Mouse (Mus musculus) midbrain, embryonic 16.5 days (tissue): Measurements from ENCODE around the gene Dnase2a. TPM values are rescaled to one million over a fixed set of nuclear protein-coding genes. Genes with fewer than 3 reads are reported as not detected.
A peak's percentile ranks its signal among the peaks of the same experiment; 100 is the strongest.

Experiments used
- ATAC-seq: fragments of 200-750 bp; cut with Nextera tagmentation; 2 replicates; pipeline ENCODE4 v1.8.0; 2017; ENCODE audit warnings: moderate TSS enrichment
- H3K27ac ChIP-seq: fragments of 300-500 bp; sonication (generic); 2 replicates; pipeline ENCODE4 v1.5.1; 2014; ENCODE audit warnings: mild to moderate bottlenecking, low read length, mixed read lengths
- H3K27me3 ChIP-seq: fragments of 300-500 bp; sonication (generic); 2 replicates; pipeline ENCODE4 v1.6.1; 2014; ENCODE audit warnings: low read depth, low read length, mixed read lengths; ENCODE audit not compliant: control insufficient read depth, insufficient read depth
- H3K36me3 ChIP-seq: fragments of 300-500 bp; sonication (generic); 2 replicates; pipeline ENCODE4 v1.6.1; 2014; ENCODE audit warnings: mild to moderate bottlenecking, low read length, moderate library complexity, mixed read lengths; ENCODE audit not compliant: control insufficient read depth, insufficient read depth
- H3K4me1 ChIP-seq: fragments of 300-500 bp; sonication (generic); 2 replicates; pipeline ENCODE4 v1.6.1; 2014; ENCODE audit warnings: mild to moderate bottlenecking, low read length, mixed read lengths; ENCODE audit not compliant: control insufficient read depth, insufficient read depth
- H3K4me2 ChIP-seq: fragments of 300-500 bp; sonication (generic); 2 replicates; pipeline ENCODE4 v1.6.1; 2014; ENCODE audit warnings: mild to moderate bottlenecking, low read length, mixed read lengths
- H3K4me3 ChIP-seq: fragments of 300-500 bp; sonication (generic); 2 replicates; pipeline ENCODE4 v1.5.1; 2014; ENCODE audit warnings: low read depth, mild to moderate bottlenecking, low read length, moderate library complexity, mixed read lengths
- H3K9ac ChIP-seq: fragments of 300-500 bp; sonication (generic); 2 replicates; pipeline ENCODE4 v1.6.1; 2014; ENCODE audit warnings: low read depth, low read length, mixed read lengths
- H3K9me3 ChIP-seq: fragments of 300-500 bp; sonication (generic); replicated peaks from 2 replicates; pipeline ENCODE4 v1.6.1; 2014; ENCODE audit warnings: mild to moderate bottlenecking, low read length, mixed read lengths; ENCODE audit not compliant: control insufficient read depth, poor library complexity, severe bottlenecking
- WGBS: fragments of 180-500 bp; shearing (Covaris S2); extraction: QIAGEN DNeasy Blood & Tissue Kit; methylation state at CpG from one replicate; pipeline ENCODE4 v1.1.7; 2014; 5-methylcytosine and 5-hydroxymethylcytosine counted together
- microRNA-seq: library from miRNA; unstranded; fragments of <30 nt; microRNA quantifications from one replicate; pipeline ENCODE4, GENCODE M21; 2017
- polyA plus RNA-seq: library from polyadenylated mRNA; unstranded; fragments of >200 nt; fragmentation: Nextera tagmentation; extraction: Ambion mirVana; gene quantifications from 2 replicates; pipeline ENCODE4 v1.2.1, GENCODE M21; 2015

The Dnase2a gene
- polyA plus RNA-seq, 1 experiment from 2014 or later = 6.1 TPM

DNA sequence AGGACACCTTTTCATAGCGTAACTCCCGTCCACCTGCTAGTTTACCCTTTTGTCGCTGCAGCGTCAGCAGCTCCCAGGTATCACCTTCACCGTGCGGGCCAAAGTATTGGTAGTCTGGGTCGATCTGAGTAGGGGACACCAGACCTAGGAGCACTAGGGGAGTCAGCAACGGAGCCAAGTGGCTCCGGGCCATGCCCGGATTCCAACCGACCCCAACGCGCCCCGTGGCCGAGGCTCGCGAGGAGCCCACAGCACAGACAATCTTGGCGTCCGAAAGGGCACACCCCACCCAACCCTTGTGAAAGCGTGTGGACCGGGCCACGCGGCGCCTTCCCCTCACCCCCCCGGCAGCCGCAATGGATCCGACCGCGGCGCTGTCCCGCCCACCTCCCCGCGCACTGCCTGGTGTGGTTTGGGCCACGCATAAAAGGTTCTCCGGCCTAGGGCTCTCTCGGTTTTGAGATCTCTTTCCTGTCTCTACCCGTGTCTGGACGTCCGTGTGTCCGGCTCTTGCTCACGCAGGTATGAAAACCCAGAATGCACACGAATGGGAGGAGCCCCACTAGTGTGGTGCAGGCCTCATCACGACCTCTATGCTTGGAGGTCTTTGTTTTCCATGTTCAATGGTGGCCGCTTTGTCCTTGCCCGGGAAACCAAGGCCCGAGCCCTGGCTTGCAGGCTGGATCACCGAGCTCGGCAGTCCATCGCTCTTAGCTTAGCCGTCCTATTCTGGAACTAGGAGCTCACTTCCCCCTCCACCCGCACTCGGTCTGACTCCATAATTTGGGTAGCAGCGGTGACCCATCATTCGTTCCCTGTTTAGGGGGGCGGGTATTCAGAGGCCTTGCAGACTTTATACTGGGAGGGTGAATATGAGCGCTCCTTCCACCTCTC is 61.1 kb downstream of the Dnase2a start, which contains the start of the genes Gm49661, Prdx2 and Rnaseh2a:
Gm49661 (minus strand) TSS at position 193 of the 894 bp plus-strand sequence.
Prdx2 (plus strand) TSS at position 347 of the 894 bp plus-strand sequence.
Rnaseh2a (minus strand) TSS at position 527 of the 894 bp plus-strand sequence.
- Histone ChIP-seq H3K27ac (peak within 1 kb of the TSS; percentile 93), H3K4me1 (peaks cover 26% of the 10 kb centered on the region)

DNA sequence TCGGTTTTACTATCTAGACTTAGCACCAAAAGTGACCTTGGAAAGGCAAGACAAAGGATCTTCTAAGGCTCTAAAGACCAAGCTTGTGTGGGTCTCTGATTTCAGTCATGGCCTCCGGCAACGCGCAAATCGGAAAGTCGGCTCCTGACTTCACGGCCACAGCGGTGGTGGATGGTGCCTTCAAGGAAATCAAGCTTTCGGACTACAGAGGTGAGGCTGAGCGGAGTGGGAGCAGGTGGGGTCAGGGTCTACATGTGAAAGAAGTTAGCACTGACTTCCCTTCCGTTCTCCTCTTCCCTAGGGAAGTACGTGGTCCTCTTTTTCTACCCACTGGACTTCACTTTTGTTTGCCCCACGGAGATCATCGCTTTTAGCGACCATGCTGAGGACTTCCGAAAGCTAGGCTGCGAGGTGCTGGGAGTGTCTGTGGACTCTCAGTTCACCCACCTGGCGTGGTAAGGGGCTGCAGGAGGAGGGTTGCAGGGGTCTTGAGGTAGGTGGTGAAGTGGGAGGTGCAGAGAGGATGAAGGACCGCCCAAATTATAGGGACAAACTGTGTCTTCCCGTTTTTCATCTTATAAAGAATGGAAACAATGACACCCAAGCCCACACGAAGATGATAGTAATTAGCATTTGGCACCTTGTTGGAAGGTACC is 61.9 kb downstream of the Dnase2a start:
- ATAC-seq = no peak
- peaks cover 16% of the 10 kb centered on the region for H3K36me3 ChIP-seq
- H3K4me1 ChIP-seq = peaks cover 28% of the 10 kb centered on the region
- peak overlapping the region; percentile 96 for H3K9ac ChIP-seq
- peak overlapping the region; percentile 93 for H3K27ac ChIP-seq
- no peaks in the 10 kb centered on the region for H3K9me3 ChIP-seq
- WGBS = 4% methylated on average over 21 of the region's 21 CpGs
- H3K27me3 ChIP-seq = no peaks in the 10 kb centered on the region
- H3K4me2 ChIP-seq = peak overlapping the region; percentile 97
- H3K4me3 ChIP-seq = peak overlapping the region; percentile 82

More for the DNA sequence above, 61.1 kb downstream of the Dnase2a start, which contains the start of the genes Gm49661, Prdx2 and Rnaseh2a:
- ATAC-seq = peak; percentile 59
- Histone ChIP-seq H3K9me3 (no peaks in the 10 kb centered on the region), H3K27me3 (no peaks in the 10 kb centered on the region), H3K4me3 (peak within 1 kb of the TSS; percentile 82), H3K36me3 (peaks cover 14% of the 10 kb centered on the region), H3K4me2 (peak within 1 kb of the TSS; percentile 97), H3K9ac (peak within 1 kb of the TSS; percentile 96)
- under 1% methylated on average over 56 of the region's 56 CpGs for WGBS

DNA sequence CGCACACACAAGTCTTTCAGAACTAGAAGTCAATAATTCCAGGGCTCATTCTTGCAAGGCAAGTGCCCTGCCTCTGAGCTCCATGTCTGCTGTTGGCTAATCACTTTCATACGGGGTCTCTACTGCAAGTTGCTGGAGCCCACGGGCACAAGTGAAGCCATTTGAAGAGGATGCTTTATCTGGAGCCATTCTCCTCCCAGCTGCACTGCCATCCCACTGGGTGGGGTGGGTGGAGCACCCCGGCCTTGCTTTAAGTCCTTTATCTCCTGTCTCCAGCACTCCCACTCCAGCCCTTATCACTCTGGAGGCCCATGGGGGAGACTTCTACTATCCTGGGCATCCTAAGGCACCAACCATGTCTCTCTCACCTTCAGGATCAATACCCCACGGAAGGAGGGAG is 62.6 kb downstream of the Dnase2a start:
- peak overlapping the region; percentile 96 for H3K9ac ChIP-seq
- peaks cover 29% of the 10 kb centered on the region for H3K4me1 ChIP-seq
- H3K27me3 ChIP-seq = no peaks in the 10 kb centered on the region
- no peaks in the 10 kb centered on the region for H3K9me3 ChIP-seq
- H3K27ac ChIP-seq = no peak overlapping the region
- H3K4me3 ChIP-seq = peak overlapping the region; percentile 82
- H3K4me2 ChIP-seq = peak overlapping the region; percentile 97
- no peak for ATAC-seq
- 58% methylated on average over 5 of the region's 5 CpGs for WGBS
- H3K36me3 ChIP-seq = peaks cover 16% of the 10 kb centered on the region

Small RNAs within 50 kb of the gene (microRNA-seq; reads per million reads assigned to microRNA genes)
- gene Gm24197 (not detected), gene Mir7069 (2.4 reads per million, percentile 10 among the genes with 10 or more reads in this experiment)

Other genes starting within 250 kb of the Dnase2a start
- gene Ier2, start 245.7 kb upstream of the Dnase2a start, polyA plus RNA-seq = 13.0 and 16.3 TPM in 2 replicates
- 59.0 and 68.1 TPM in 2 replicates for gene Trmt1, start 222.3 kb upstream of the Dnase2a start, polyA plus RNA-seq
- gene Nacc1, start 220.7 kb upstream of the Dnase2a start, polyA plus RNA-seq = 13.0 and 14.2 TPM in 2 replicates
- gene Lyl1, start 207.1 kb upstream of the Dnase2a start, polyA plus RNA-seq = 2.2 and 3.1 TPM in 2 replicates
- gene G430095P16Rik, start 185.6 kb upstream of the Dnase2a start, polyA plus RNA-seq = 0.80 and 1.1 TPM in 2 replicates
- 44.1 and 55.4 TPM in 2 replicates for gene Nfix, start 108.2 kb upstream of the Dnase2a start, polyA plus RNA-seq
- 11.7 and 12.4 TPM in 2 replicates for gene Dand5, start 85.7 kb upstream of the Dnase2a start, polyA plus RNA-seq
- gene Gadd45gip1, start 77.0 kb upstream of the Dnase2a start, polyA plus RNA-seq = 35.0 and 37.4 TPM in 2 replicates
- 80.7 and 85.6 TPM in 2 replicates for gene Rad23a, start 67.9 kb upstream of the Dnase2a start, polyA plus RNA-seq
- 662 and 691 TPM in 2 replicates for gene Calr, start 61.6 kb upstream of the Dnase2a start, polyA plus RNA-seq
- gene Farsa, start 51.6 kb upstream of the Dnase2a start, polyA plus RNA-seq = 108 and 113 TPM in 2 replicates
- 27.7 and 33.2 TPM in 2 replicates for gene Syce2, start 36.4 kb upstream of the Dnase2a start, polyA plus RNA-seq
- gene Gcdh, start 14.6 kb upstream of the Dnase2a start, polyA plus RNA-seq = 33.4 and 36.9 TPM in 2 replicates
- gene Klf1, start 6.6 kb upstream of the Dnase2a start, polyA plus RNA-seq = 0.28 and 0.98 TPM in 2 replicates
- 85.7 and 86.1 TPM in 2 replicates for gene Mast1, start 28.8 kb downstream of the Dnase2a start, polyA plus RNA-seq
- gene Rtbdn, start 38.4 kb downstream of the Dnase2a start, polyA plus RNA-seq = 2.8 and 3.3 TPM in 2 replicates
- not detected in 2 replicates for gene Gm49661, start 60.9 kb downstream of the Dnase2a start, polyA plus RNA-seq
- 1,134 and 1,161 TPM in 2 replicates for gene Prdx2, start 61.0 kb downstream of the Dnase2a start, polyA plus RNA-seq
- gene Rnaseh2a, start 61.2 kb downstream of the Dnase2a start, polyA plus RNA-seq = 47.9 and 51.3 TPM in 2 replicates
- 5.3 TPM in 2 replicates for gene Junb, start 70.2 kb downstream of the Dnase2a start, polyA plus RNA-seq
- 39.3 and 43.8 TPM in 2 replicates for gene Hook2, start 82.0 kb downstream of the Dnase2a start, polyA plus RNA-seq
- gene Best2, start 106.0 kb downstream of the Dnase2a start, polyA plus RNA-seq = not detected in 2 replicates
- gene Asna1, start 116.7 kb downstream of the Dnase2a start, polyA plus RNA-seq = 148 and 149 TPM in 2 replicates
- 114 and 120 TPM in 2 replicates for gene Trir, start 118.3 kb downstream of the Dnase2a start, polyA plus RNA-seq
- gene Tnpo2, start 128.4 kb downstream of the Dnase2a start, polyA plus RNA-seq = 65.1 and 73.5 TPM in 2 replicates
- gene Fbxw9, start 151.5 kb downstream of the Dnase2a start, polyA plus RNA-seq = 79.5 and 93.5 TPM in 2 replicates
- 1.7 and 3.3 TPM in 2 replicates for gene Gm5741, start 159.4 kb downstream of the Dnase2a start, polyA plus RNA-seq
- gene Dhps, start 163.2 kb downstream of the Dnase2a start, polyA plus RNA-seq = 114 and 120 TPM in 2 replicates
- 129 and 133 TPM in 2 replicates for gene Wdr83os, start 172.2 kb downstream of the Dnase2a start, polyA plus RNA-seq
- gene Wdr83, start 172.7 kb downstream of the Dnase2a start, polyA plus RNA-seq = 57.5 and 57.9 TPM in 2 replicates
- 18.1 and 18.2 TPM in 2 replicates for gene Man2b1, start 174.7 kb downstream of the Dnase2a start, polyA plus RNA-seq
- 4.6 and 5.3 TPM in 2 replicates for gene Zfp791, start 214.5 kb downstream of the Dnase2a start, polyA plus RNA-seq
- gene Cks1brt, start 243.4 kb downstream of the Dnase2a start, polyA plus RNA-seq = not detected in 2 replicates